Mouse (Mus musculus) neural tube, embryonic 15.5 days (tissue): ENCODE results near the gene Spata32. TPM values are rescaled to one million over a fixed set of nuclear protein-coding genes. Genes with fewer than 3 reads are reported as not detected.

Experiments used
- ATAC-seq: fragments of 200-750 bp; cut with Nextera tagmentation; 2 replicates; pipeline ENCODE4 v1.8.0; 2017; ENCODE audit warnings: mild to moderate bottlenecking, moderate TSS enrichment, moderate library complexity; ENCODE audit not compliant: low FRiP score
- H3K27ac ChIP-seq: fragments of 300-500 bp; sonication (generic); replicated peaks from 2 replicates; pipeline ENCODE4 v1.5.1; 2015; ENCODE audit warnings: mild to moderate bottlenecking, inconsistent platforms
- H3K27me3 ChIP-seq: fragments of 300-500 bp; sonication (generic); replicated peaks from 2 replicates; pipeline ENCODE4 v1.6.1; 2015; ENCODE audit warnings: inconsistent platforms
- H3K36me3 ChIP-seq: fragments of 300-500 bp; sonication (generic); 2 replicates; pipeline ENCODE4 v1.6.1; 2015; ENCODE audit warnings: inconsistent platforms
- H3K4me1 ChIP-seq: fragments of 300-500 bp; sonication (generic); 2 replicates; pipeline ENCODE4 v1.6.1; 2015; ENCODE audit warnings: inconsistent platforms
- H3K4me2 ChIP-seq: fragments of 300-500 bp; sonication (generic); 2 replicates; pipeline ENCODE4 v1.6.1; 2015; ENCODE audit warnings: inconsistent platforms, mild to moderate bottlenecking, moderate library complexity
- H3K4me3 ChIP-seq: fragments of 300-500 bp; sonication (generic); replicated peaks from 2 replicates; pipeline ENCODE4 v1.5.1; 2015; ENCODE audit warnings: mild to moderate bottlenecking, inconsistent platforms
- H3K9ac ChIP-seq: fragments of 300-500 bp; sonication (generic); replicated peaks from 2 replicates; pipeline ENCODE4 v1.6.1; 2015; ENCODE audit warnings: mild to moderate bottlenecking, inconsistent platforms
- H3K9me3 ChIP-seq: fragments of 300-500 bp; sonication (generic); replicated peaks from 2 replicates; pipeline ENCODE4 v1.6.1; 2016; ENCODE audit warnings: inconsistent platforms
- WGBS: fragments of 180-500 bp; shearing (Covaris S2); methylation state at CpG from one replicate; pipeline ENCODE4 v1.1.7; 2015; ENCODE audit warnings: mixed read lengths; 5-methylcytosine and 5-hydroxymethylcytosine counted together
- polyA plus RNA-seq: library from polyadenylated mRNA; unstranded; fragments of >200 nt; fragmentation: Nextera tagmentation; extraction: Ambion mirVana; gene quantifications from 2 replicates; pipeline ENCODE4 v1.2.1, GENCODE M21; 2015

Spata32 gene
- polyA plus RNA-seq, 1 experiment from 2014 or later = 1.00 TPM

GRCm38 (mm10) chr11:103260515-103261192 lies 42.4 kb upstream of the Spata32 start:
- Histone ChIP-seq H3K4me1 (peaks cover 36% of the 10 kb centered on the region), H3K4me2 (no peak overlapping the region), H3K9ac (no peak overlapping the region), H3K9me3 (no peaks in the 10 kb centered on the region), H3K36me3 (no peaks in the 10 kb centered on the region), H3K27me3 (no peaks in the 10 kb centered on the region), H3K27ac (no peak overlapping the region), H3K4me3 (no peak overlapping the region)
- 92% methylated on average over 12 of the region's 12 CpGs for WGBS
- ATAC-seq = no peak

- H3K9ac ChIP-seq = no peak overlapping the region
- no peak for ATAC-seq
- no peak overlapping the region for H3K4me3 ChIP-seq
- H3K27me3 ChIP-seq = no peaks in the 10 kb centered on the region
- no peak overlapping the region for H3K27ac ChIP-seq
- H3K4me1 ChIP-seq = peaks cover 30% of the 10 kb centered on the region
- no peak overlapping the region for H3K4me2 ChIP-seq
- no peaks in the 10 kb centered on the region for H3K9me3 ChIP-seq
- WGBS = 94% methylated on average over 5 of the region's 5 CpGs
- no peaks in the 10 kb centered on the region for H3K36me3 ChIP-seq
Observed at GRCm38 (mm10) chr11:103260034-103260433, 41.8 kb upstream of the Spata32 start.

GRCm38 (mm10) chr11:103257938-103258481 lies 39.8 kb upstream of the Spata32 start:
- Histone ChIP-seq H3K9ac (no peak overlapping the region), H3K4me2 (no peak overlapping the region), H3K36me3 (no peaks in the 10 kb centered on the region), H3K4me3 (no peak overlapping the region), H3K4me1 (peaks cover 17% of the 10 kb centered on the region), H3K27ac (no peak overlapping the region), H3K27me3 (no peaks in the 10 kb centered on the region), H3K9me3 (no peaks in the 10 kb centered on the region)
- 91% methylated on average over 4 of the region's 4 CpGs for WGBS
- ATAC-seq = no peak

GRCm38 (mm10) chr11:103253605-103254004 lies 35.4 kb upstream of the Spata32 start:
- Histone ChIP-seq H3K9ac (no peak overlapping the region), H3K4me1 (0 out of 2 replicates have a peak, but pooled peaks cover 7% of the 10 kb centered on the region), H3K27ac (no peak overlapping the region), H3K27me3 (no peaks in the 10 kb centered on the region), H3K4me2 (no peak overlapping the region), H3K9me3 (no peaks in the 10 kb centered on the region), H3K4me3 (no peak overlapping the region), H3K36me3 (no peaks in the 10 kb centered on the region)
- 90% methylated on average over 5 of the region's 5 CpGs for WGBS
- ATAC-seq = no peak

DNA sequence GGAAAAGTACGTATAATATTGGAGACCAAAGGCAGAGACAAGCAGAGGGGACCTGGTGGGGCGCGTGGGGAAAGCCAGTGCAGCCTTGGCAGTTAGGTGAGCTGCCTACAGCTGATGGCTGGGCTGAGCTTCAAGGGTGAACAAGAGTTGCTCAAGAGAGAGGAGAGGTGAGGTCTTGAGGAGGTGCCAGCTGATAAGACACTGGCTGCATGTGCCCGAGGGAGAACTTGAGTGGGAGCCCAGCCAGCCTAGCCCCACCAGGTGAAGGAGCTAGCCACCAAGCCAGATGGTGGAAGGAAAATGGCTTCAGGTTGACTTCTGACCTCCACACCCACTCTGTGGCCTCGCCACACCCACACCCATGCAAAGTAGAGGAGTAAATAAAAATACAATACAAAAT lies 34.1 kb upstream of the Spata32 start:
- Histone ChIP-seq H3K36me3 (no peaks in the 10 kb centered on the region), H3K27ac (no peak overlapping the region), H3K9me3 (no peaks in the 10 kb centered on the region), H3K4me1 (peaks cover 17% of the 10 kb centered on the region), H3K4me2 (no peak overlapping the region), H3K4me3 (no peak overlapping the region), H3K9ac (no peak overlapping the region), H3K27me3 (no peaks in the 10 kb centered on the region)
- no peak for ATAC-seq
- WGBS = 92% methylated on average over 5 of the region's 5 CpGs

DNA sequence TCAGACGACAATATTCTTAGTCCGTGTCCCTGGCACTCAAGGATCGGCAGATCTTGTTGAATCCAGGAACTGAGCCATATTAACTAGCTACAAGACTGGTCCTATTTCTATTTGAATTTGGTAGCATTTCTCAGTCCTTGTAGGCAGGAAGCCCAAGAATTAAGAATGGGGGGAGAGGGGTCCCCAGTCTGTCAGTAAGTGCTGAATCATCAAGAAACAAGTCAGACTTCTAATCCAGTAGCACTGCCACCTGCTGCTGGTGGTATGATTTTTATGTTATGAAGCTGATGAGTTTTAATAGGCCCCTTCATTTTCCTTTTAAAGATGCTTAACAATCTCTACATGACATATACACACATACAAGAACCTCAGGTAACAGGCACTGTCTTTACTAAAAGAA lies 32.1 kb upstream of the Spata32 start:
- Histone ChIP-seq H3K9me3 (no peaks in the 10 kb centered on the region), H3K27me3 (no peaks in the 10 kb centered on the region), H3K9ac (no peak overlapping the region), H3K4me3 (no peak overlapping the region), H3K4me2 (no peak overlapping the region), H3K27ac (no peak overlapping the region), H3K4me1 (peaks cover 32% of the 10 kb centered on the region), H3K36me3 (no peaks in the 10 kb centered on the region)
- WGBS = 95% methylated on average over 3 of the region's 3 CpGs
- ATAC-seq = no peak

- H3K4me1 ChIP-seq = peaks cover 37% of the 10 kb centered on the region
- no peak overlapping the region for H3K4me2 ChIP-seq
- H3K27me3 ChIP-seq = no peaks in the 10 kb centered on the region
- no peak for ATAC-seq
- H3K4me3 ChIP-seq = no peak overlapping the region
- 77% methylated on average over 6 of the region's 6 CpGs for WGBS
- no peak overlapping the region for H3K27ac ChIP-seq
- H3K36me3 ChIP-seq = no peaks in the 10 kb centered on the region
- no peaks in the 10 kb centered on the region for H3K9me3 ChIP-seq
- no peak overlapping the region for H3K9ac ChIP-seq
Observed at GRCm38 (mm10) chr11:103249509-103249908, 31.3 kb upstream of the Spata32 start.

- WGBS = 83% methylated on average over 5 of the region's 5 CpGs
- Histone ChIP-seq H3K4me3 (no peak overlapping the region), H3K27ac (no peak overlapping the region), H3K36me3 (no peaks in the 10 kb centered on the region), H3K27me3 (no peaks in the 10 kb centered on the region), H3K4me1 (peaks cover 37% of the 10 kb centered on the region), H3K4me2 (no peak overlapping the region), H3K9me3 (no peaks in the 10 kb centered on the region), H3K9ac (no peak overlapping the region)
- no peak for ATAC-seq
Observed at GRCm38 (mm10) chr11:103248837-103249236, 30.6 kb upstream of the Spata32 start.

DNA sequence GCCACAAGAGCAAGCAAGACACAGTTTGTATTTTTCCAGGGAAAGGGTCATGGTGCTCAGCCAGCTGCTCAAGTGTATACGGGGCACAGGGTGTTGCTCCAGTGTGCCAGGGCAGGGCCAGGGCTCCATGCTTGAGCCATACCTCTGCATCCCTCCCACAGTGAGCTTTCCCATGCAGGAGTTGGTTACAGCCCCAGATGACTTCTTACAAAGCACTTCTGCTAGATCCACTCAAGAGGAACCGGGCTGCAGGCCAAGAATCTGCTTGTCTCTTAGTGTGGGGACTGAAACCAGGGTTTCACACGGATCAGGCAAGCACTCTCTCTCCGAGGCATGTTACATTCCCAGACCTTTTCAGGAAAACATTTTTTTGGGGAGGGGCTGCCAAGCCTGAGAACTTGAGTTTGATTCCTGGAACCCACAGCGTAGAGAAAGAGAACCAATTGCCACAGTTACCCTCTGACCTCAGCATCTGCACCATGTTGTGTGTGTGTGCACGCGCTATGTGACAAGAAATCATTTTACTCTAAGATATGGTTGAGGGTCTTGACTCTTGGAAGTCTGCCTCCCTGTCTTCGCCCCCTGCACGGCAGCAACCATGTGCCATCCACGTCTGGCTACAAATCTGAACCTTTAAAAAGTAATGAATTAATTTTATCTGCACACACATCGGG lies 29.4 kb upstream of the Spata32 start:
- no peak overlapping the region for H3K4me2 ChIP-seq
- H3K27me3 ChIP-seq = no peaks in the 10 kb centered on the region
- no peak overlapping the region for H3K4me3 ChIP-seq
- no peak for ATAC-seq
- no peaks in the 10 kb centered on the region for H3K9me3 ChIP-seq
- no peak overlapping the region for H3K9ac ChIP-seq
- peaks cover 30% of the 10 kb centered on the region for H3K4me1 ChIP-seq
- H3K27ac ChIP-seq = peak overlapping the region; percentile 65
- no peaks in the 10 kb centered on the region for H3K36me3 ChIP-seq
- 64% methylated on average over 11 of the region's 11 CpGs for WGBS

- Histone ChIP-seq H3K4me3 (no peak overlapping the region), H3K4me2 (no peak overlapping the region), H3K9me3 (no peaks in the 10 kb centered on the region), H3K27me3 (no peaks in the 10 kb centered on the region), H3K4me1 (peaks cover 30% of the 10 kb centered on the region), H3K9ac (no peak overlapping the region), H3K27ac (peak overlapping the region; percentile 48), H3K36me3 (no peaks in the 10 kb centered on the region)
- 79% methylated on average over 4 of the region's 4 CpGs for WGBS
- no peak for ATAC-seq
Observed at GRCm38 (mm10) chr11:103246731-103247290, 28.6 kb upstream of the Spata32 start.

GRCm38 (mm10) chr11:103246081-103246730 lies 28.0 kb upstream of the Spata32 start:
- 72% methylated on average over 10 of the region's 10 CpGs for WGBS
- Histone ChIP-seq H3K27me3 (no peaks in the 10 kb centered on the region), H3K9ac (no peak overlapping the region), H3K4me3 (no peak overlapping the region), H3K27ac (peak overlapping the region; percentile 48), H3K4me1 (peaks cover 36% of the 10 kb centered on the region), H3K4me2 (no peak overlapping the region), H3K9me3 (no peaks in the 10 kb centered on the region), H3K36me3 (no peaks in the 10 kb centered on the region)
- ATAC-seq = no peak
